ENCODE assay signal across 16 mouse cellular contexts in the genomic region with DNA sequence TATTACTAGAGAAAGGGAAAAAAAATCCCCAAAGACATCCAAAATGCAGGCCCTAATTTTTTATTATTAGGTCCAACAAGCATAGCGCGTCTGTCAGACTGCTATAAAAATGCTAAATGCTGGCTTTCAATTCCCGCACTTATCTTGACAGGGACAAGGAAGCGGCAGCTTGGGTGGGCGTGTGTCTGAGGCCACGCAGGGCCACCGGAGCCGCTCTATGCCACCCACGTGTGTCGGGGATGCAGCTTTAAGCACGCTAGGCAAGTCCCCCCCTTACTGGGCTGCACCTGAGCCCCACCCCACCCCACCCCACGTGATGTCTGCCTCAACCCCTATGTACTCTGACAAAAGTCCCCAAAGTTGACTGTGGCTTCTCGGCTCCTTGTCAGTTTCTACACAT. TPM values are rescaled to one million over a fixed set of nuclear protein-coding genes. Genes with fewer than 3 reads are reported as not detected.
A peak's percentile ranks its signal among the peaks of the same experiment; 100 is the strongest.
DNase-seq lines count a peak whose midpoint lies in the region; ATAC-seq and TF ChIP-seq lines count a peak whose summit lies in the region.
"Had no signal": no experiment of that assay in that cellular context is flagged by ENCODE, and none has a peak within 500 bp of the region (broad histone marks: within the 10 kb centered on the region; RNA-seq: fewer than 3 reads in every experiment).

No protein-coding gene starts in this region.

- no peak overlapping the region for H3K9ac ChIP-seq in heart, embryonic 12.5 days
- H3K9ac ChIP-seq in MEL (ENCODE audit: control insufficient read depth, low read depth, low read length, poor library complexity, severe bottlenecking), result no peak overlapping the region
- H3K9ac ChIP-seq: embryonic facial prominence, embryonic 12.5 days; liver, embryonic 14.5 days; midbrain, embryonic 12.5 days had no signal

- TF ChIP-seq POLR2A in MEL (IDR thresholded peaks at IDR 0.05; ENCODE audit: control insufficient read depth in 1 of 2, insufficient read depth in 1 of 2, low read depth in 1 of 2, low read length in 2 of 2, poor library complexity in 1 of 2), result no peak

- ATAC-seq in heart, embryonic 12.5 days (ENCODE audit: insufficient number of reproducible peaks, low FRiP score), result no peak
- ATAC-seq: hindbrain, postnatal 0 days had no signal

- H3K27me3 ChIP-seq in heart, embryonic 12.5 days (replicated peaks), result no peaks in the 10 kb centered on the region
- peaks cover 9 to 24% of the 10 kb centered on the region in 2 experiments for H3K27me3 ChIP-seq in MEL (ENCODE audit: control insufficient read depth in 1 of 2, insufficient read depth in 2 of 2, low read length in 2 of 2)
- H3K27me3 ChIP-seq in embryonic facial prominence, embryonic 10.5 days (replicated peaks; ENCODE audit: low read depth, poor library complexity, severe bottlenecking), result no peaks in the 10 kb centered on the region
- H3K27me3 ChIP-seq: embryonic facial prominence, embryonic 12.5 days had no signal

- no peak overlapping the region for H3K27ac ChIP-seq in heart, embryonic 12.5 days (ENCODE audit: poor library complexity, severe bottlenecking)
- H3K27ac ChIP-seq in MEL (ENCODE audit: control insufficient read depth, low read depth, low read length), result no peak overlapping the region
- H3K27ac ChIP-seq in embryonic facial prominence, embryonic 10.5 days (replicated peaks), result 0 out of 2 replicates have a peak overlapping the region, but pooled peaks have one; percentile 35
- H3K27ac ChIP-seq: embryonic facial prominence, embryonic 12.5 days; hindbrain, postnatal 0 days; liver, embryonic 14.5 days; midbrain, embryonic 12.5 days had no signal

- H3K4me1 ChIP-seq in heart, embryonic 12.5 days (replicated peaks), result peaks cover 13% of the 10 kb centered on the region
- H3K4me1 ChIP-seq in MEL (ENCODE audit: control insufficient read depth in 1 of 2, insufficient read depth in 2 of 2, low read length in 2 of 2), result no peaks in the 10 kb centered on the region
- peaks cover 28% of the 10 kb centered on the region for H3K4me1 ChIP-seq in embryonic facial prominence, embryonic 10.5 days

- peak overlapping the region; percentile 42 for H3K4me2 ChIP-seq in heart, embryonic 12.5 days
- H3K4me2 ChIP-seq: embryonic facial prominence, embryonic 12.5 days; midbrain, embryonic 12.5 days had no signal

- TF ChIP-seq EP300 in MEL (IDR thresholded peaks at IDR 0.05; ENCODE audit: low read depth in 1 of 2, low read length in 2 of 2), result no peak

- TF ChIP-seq RAD21 in MEL (IDR thresholded peaks at IDR 0.05; ENCODE audit: low read depth, low read length), result no peak

- no peak for TF ChIP-seq CTCF in MEL (IDR thresholded peaks at IDR 0.05 in 2 of 3, conservative IDR thresholded peaks at IDR 0.05 in 1 of 3; ENCODE audit: control insufficient read depth in 1 of 3, insufficient read depth in 1 of 3, low read depth in 2 of 3, low read length in 3 of 3, poor library complexity in 1 of 3, severe bottlenecking in 1 of 3)

- DNase-seq in heart, adult 9 months (ENCODE audit: low spot score in 2 of 2), result no peak
- DNase-seq in kidney, postnatal 10 days, result peak; percentile 50
- DNase-seq in kidney, postnatal 25 days, result no peak
- DNase-seq in MEL (ENCODE audit: low read depth, low spot score), result peak; percentile 16
- no peak for DNase-seq in embryonic facial prominence, embryonic 10.5 days (ENCODE audit: low spot score)
- DNase-seq in cerebellum, adult 11-12 months, result no peak
- DNase-seq: adrenal gland, adult 8-10 months; cerebellum, adult 9-10 months; gastrocnemius, postnatal 36 days; lung, postnatal 14 days had no signal

- 24% methylated on average over 13 of the region's 13 CpGs for WGBS in heart, embryonic 12.5 days
- 58% methylated on average over 13 of the region's 13 CpGs for WGBS in embryonic facial prominence, embryonic 10.5 days

- no peak overlapping the region for H3K4me3 ChIP-seq in heart, embryonic 12.5 days
- H3K4me3 ChIP-seq in MEL (ENCODE audit: control insufficient read depth in 1 of 2, insufficient read depth in 1 of 2, low read depth in 2 of 2, low read length in 2 of 2), result no peak overlapping the region
- no peak overlapping the region for H3K4me3 ChIP-seq in embryonic facial prominence, embryonic 10.5 days
- H3K4me3 ChIP-seq: embryonic facial prominence, embryonic 12.5 days; midbrain, embryonic 12.5 days; myocyte had no signal

- no peaks in the 10 kb centered on the region for H3K79me2 ChIP-seq in MEL (ENCODE audit: control insufficient read depth, insufficient read depth, low read length, poor library complexity)

- H3K36me3 ChIP-seq in heart, embryonic 12.5 days, result no peaks in the 10 kb centered on the region
- H3K36me3 ChIP-seq in MEL (ENCODE audit: control insufficient read depth in 1 of 2, insufficient read depth in 2 of 2, low read length in 2 of 2), result no peaks in the 10 kb centered on the region
- H3K36me3 ChIP-seq in embryonic facial prominence, embryonic 10.5 days (replicated peaks), result no peaks in the 10 kb centered on the region
- H3K36me3 ChIP-seq: embryonic facial prominence, embryonic 12.5 days; midbrain, embryonic 12.5 days had no signal

- H3K9me3 ChIP-seq in heart, embryonic 12.5 days (replicated peaks), result no peaks in the 10 kb centered on the region
- H3K9me3 ChIP-seq in MEL (replicated peaks; ENCODE audit: insufficient read depth, low read length), result no peaks in the 10 kb centered on the region
- H3K9me3 ChIP-seq in embryonic facial prominence, embryonic 10.5 days, result no peaks in the 10 kb centered on the region
- H3K9me3 ChIP-seq: embryonic facial prominence, embryonic 12.5 days; midbrain, embryonic 12.5 days had no signal

TF ChIP-seq in MEL, 35 proteins besides CTCF, POLR2A, EP300 and RAD21:
- no peak for TF ChIP-seq GATA1 (IDR thresholded peaks at IDR 0.05; ENCODE audit: low read depth, low read length)
- TF ChIP-seq MAX (IDR thresholded peaks at IDR 0.05; ENCODE audit: low read length), result no peak
- no peak for TF ChIP-seq MYC (IDR thresholded peaks at IDR 0.05; ENCODE audit: low read depth, low read length)
- no peak for TF ChIP-seq NRF1 (IDR thresholded peaks at IDR 0.05; ENCODE audit: insufficient read depth, low read depth, low read length, poor library complexity, severe bottlenecking)

RNA-seq across cellular contexts. Expression of a gene that starts 33.9 kb away (rescaled TPM):
- polyA plus RNA-seq in heart, embryonic 12.5 days (2016; fragmentation: Nextera tagmentation; extraction: Ambion mirVana), result 6.5 and 7.6 TPM in 2 replicates
- 0.03 and 0.04 TPM in 2 replicates for total RNA-seq in MEL (2012; rRNA removed)
- polyA plus RNA-seq in MEL (2012; ENCODE audit: insufficient read depth in 1 of 2, insufficient read length in 2 of 2, low read depth in 1 of 2, low replicate concordance in 2 of 2, missing spikeins in 1 of 2), result under 1 TPM in 1 of 2 experiments, not detected in 1; 0.26 TPM
- polyA plus RNA-seq in embryonic facial prominence, embryonic 10.5 days (2016; fragmentation: Nextera tagmentation; extraction: Ambion mirVana), result 18.0 and 18.4 TPM in 2 replicates

RNA-seq across cellular contexts. Expression of a gene that starts 47.7 kb away (rescaled TPM):
- polyA plus RNA-seq in heart, embryonic 12.5 days (2016; fragmentation: Nextera tagmentation; extraction: Ambion mirVana), result 114 and 117 TPM in 2 replicates
- total RNA-seq in MEL (2012; rRNA removed), result 71.3 and 78.2 TPM in 2 replicates
- 10 to 100 TPM in 1 of 2 experiments, not detected in 1; 80.7 TPM for polyA plus RNA-seq in MEL (2012; ENCODE audit: insufficient read depth in 1 of 2, insufficient read length in 2 of 2, low read depth in 1 of 2, low replicate concordance in 2 of 2, missing spikeins in 1 of 2)
- polyA plus RNA-seq in embryonic facial prominence, embryonic 10.5 days (2016; fragmentation: Nextera tagmentation; extraction: Ambion mirVana), result 99.0 and 103 TPM in 2 replicates

Comparison
In these comparisons a context has a peak if more than half of its experiments do, and no peak if none do; other contexts are left out.
1. DNase-seq: peak in kidney, postnatal 10 days (single experiment) and MEL (single experiment); none in heart, adult 9 months (0 of 2), kidney, postnatal 25 days (0 of 2), embryonic facial prominence, embryonic 10.5 days (single experiment) and cerebellum, adult 11-12 months (single experiment).